Mouse (Mus musculus): ENCODE data around the gene Gm973. TPM values are rescaled to one million over a fixed set of nuclear protein-coding genes. Genes with fewer than 3 reads are reported as not detected.

The Gm973 gene
- polyA plus RNA-seq, 1 experiment: 72.5 TPM

DNA sequence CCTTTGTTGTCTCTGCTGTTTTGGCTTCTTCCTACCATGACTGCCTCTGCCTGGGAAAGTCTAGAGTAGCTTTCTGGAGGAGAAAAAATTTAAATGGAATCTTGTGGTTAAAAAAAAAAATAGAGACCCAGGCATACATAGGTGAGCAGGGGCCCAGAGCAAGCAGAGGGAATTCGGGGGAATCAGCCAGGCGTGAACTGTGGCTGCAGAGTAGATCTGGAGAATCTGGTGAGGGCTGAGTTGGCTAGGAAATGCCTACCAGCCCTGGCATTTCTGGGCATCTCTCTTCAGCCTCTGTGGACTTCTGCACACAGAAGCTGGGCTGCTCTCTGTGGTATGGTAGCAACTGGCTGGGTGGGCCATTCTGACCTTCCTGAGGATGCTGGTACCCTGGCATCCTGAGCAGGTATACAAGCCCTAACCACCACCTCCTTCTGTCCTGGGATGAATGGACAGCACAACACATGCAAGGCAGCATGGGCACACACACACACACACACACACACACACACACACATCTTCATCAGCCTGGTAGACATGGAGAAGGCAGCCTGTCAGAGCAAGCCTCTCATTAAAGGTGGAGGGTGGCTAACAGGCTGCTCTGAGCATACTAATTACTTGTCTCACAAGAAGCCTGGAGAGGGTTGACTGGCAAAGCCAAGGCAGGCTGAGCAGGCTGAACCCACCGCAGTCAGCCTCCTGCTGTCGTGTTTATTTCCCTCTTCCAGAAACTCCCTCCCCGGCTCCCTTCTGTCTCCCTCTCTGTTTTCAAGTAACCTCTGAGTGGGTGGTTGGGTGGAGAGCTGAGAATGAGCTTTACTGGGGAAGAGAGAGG lies 19.1 kb downstream of the Gm973 start:
- no peak for TF ChIP-seq CTCF (IDR thresholded peaks at IDR 0.05; ENCODE audit: control insufficient read depth, insufficient read depth, insufficient replicate concordance, low read depth, low read length)
- TF ChIP-seq POLR2A (IDR thresholded peaks at IDR 0.05; ENCODE audit: control insufficient read depth, low read depth, low read length): no peak
- H3K27ac ChIP-seq (ENCODE audit: control insufficient read depth, insufficient read depth, low read depth, low read length): no peak overlapping the region

DNA sequence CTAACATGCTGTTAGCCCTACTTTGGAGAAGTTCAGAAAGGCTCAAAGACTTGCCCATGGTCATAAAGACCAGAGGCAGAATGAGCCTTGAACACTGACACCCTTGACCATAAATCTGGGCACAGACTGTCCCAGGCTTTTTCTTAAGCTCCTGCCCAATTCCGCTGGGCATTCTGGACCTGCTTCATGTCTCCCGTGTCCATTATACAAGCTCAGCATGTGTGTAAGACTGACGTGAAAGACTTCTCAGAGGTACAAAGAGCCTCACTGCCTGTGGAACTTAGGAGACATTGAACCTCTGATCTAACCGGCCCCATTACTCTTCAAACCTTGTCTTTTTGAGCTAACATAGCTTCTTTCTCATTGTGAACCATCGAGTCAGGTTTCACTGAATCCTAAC lies 22.3 kb downstream of the Gm973 start:
- peaks cover 8% of the 10 kb centered on the region for H3K4me1 ChIP-seq (ENCODE audit: control insufficient read depth, insufficient read depth, low read length)
- no peak overlapping the region for H3K27ac ChIP-seq (ENCODE audit: control insufficient read depth, insufficient read depth, low read depth, low read length)
- H3K4me3 ChIP-seq (ENCODE audit: control insufficient read depth, low read depth, low read length): no peak overlapping the region
- H3K36me3 ChIP-seq (ENCODE audit: control insufficient read depth, insufficient read depth, low read length): no peaks in the 10 kb centered on the region
- H3K27me3 ChIP-seq (ENCODE audit: control insufficient read depth, insufficient read depth, low read length): no peaks in the 10 kb centered on the region
- no peak for TF ChIP-seq CTCF (IDR thresholded peaks at IDR 0.05; ENCODE audit: control insufficient read depth, insufficient read depth, insufficient replicate concordance, low read depth, low read length)
- no peak for TF ChIP-seq POLR2A (IDR thresholded peaks at IDR 0.05; ENCODE audit: control insufficient read depth, low read depth, low read length)

More for the DNA sequence above, 19.1 kb downstream of the Gm973 start:
- Histone ChIP-seq H3K27me3 (ENCODE audit: control insufficient read depth, insufficient read depth, low read length) (no peaks in the 10 kb centered on the region), H3K4me1 (ENCODE audit: control insufficient read depth, insufficient read depth, low read length) (no peaks in the 10 kb centered on the region; the same call in 1 of the 2 replicates), H3K4me3 (ENCODE audit: control insufficient read depth, low read depth, low read length) (no peak overlapping the region), H3K36me3 (ENCODE audit: control insufficient read depth, insufficient read depth, low read length) (no peaks in the 10 kb centered on the region)

DNA sequence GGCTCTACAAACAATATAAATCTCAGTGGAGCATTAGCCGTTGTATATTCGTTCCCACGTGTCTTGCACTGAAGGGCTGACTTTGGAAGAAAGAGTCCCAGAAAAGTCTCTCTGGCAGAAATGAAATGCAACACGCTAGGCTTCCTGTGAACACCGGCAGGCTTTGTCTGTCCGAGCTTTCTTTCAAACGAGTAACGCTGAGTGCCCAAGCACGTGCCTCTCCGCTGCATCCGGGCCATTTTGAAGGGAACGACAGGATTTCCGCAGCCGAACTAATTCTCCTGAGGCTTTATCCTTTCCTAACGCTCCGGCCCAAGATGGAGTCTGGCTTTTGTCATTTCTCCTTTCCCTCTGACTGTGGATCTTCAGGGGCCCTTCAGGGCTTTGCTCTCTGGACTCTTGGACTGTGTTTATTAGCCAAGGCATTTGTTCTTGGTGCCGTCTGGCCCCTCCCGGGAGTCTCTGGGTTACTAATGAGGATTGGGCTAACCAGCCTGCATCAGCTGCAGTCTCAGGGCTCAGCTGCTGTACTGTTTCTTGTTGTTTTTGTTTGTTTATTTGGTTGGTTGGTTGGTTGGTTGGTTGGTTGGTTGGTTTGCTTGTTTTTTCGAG lies 24.6 kb downstream of the Gm973 start:
- Histone ChIP-seq H3K36me3 (ENCODE audit: control insufficient read depth, insufficient read depth, low read length) (no peaks in the 10 kb centered on the region), H3K4me1 (ENCODE audit: control insufficient read depth, insufficient read depth, low read length) (peaks cover 8% of the 10 kb centered on the region), H3K4me3 (ENCODE audit: control insufficient read depth, low read depth, low read length) (peak overlapping the region; percentile 81), H3K27me3 (ENCODE audit: control insufficient read depth, insufficient read depth, low read length) (no peaks in the 10 kb centered on the region), H3K27ac (ENCODE audit: control insufficient read depth, insufficient read depth, low read depth, low read length) (peak overlapping the region; percentile 21; the same call in 1 of the 2 replicates)
- no peak for TF ChIP-seq POLR2A (IDR thresholded peaks at IDR 0.05; ENCODE audit: control insufficient read depth, low read depth, low read length)
- no peak for TF ChIP-seq CTCF (IDR thresholded peaks at IDR 0.05; ENCODE audit: control insufficient read depth, insufficient read depth, insufficient replicate concordance, low read depth, low read length)

DNA sequence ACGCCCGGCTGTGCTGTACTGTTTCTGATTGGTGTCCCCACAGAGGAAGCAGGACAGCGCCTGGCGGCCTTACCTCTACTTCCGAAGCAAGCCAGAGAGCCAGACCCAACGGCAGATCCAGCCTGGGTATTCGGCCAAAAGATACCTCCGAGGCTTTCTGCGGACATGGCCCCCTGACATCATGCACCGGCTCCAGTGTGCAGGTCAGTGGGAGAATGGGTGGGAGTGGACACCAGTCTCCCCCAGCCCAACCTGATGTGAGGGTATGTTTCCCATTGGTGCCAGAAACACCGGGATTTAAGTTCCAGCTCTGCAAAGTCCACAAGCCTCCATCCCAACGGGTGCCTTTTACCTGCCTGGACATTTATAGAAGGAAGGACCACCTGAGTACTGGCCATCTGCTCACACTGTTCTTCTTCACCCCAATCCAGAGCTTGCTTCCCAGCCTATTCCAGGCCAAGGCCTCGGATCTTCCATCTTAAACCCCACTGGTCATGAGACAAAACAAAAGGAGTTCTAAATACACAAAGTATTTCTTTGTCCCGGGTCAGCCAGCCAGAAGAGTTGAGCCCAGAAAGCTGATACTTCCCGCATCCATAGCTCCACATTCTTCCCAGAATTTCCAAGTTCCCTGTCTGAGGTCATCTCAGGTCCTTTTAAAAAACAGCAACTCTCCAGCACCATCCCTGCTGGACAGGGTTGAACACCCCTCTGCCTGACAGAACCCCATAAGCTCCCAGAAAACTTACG lies 25.4 kb downstream of the Gm973 start:
- Histone ChIP-seq H3K4me3 (ENCODE audit: control insufficient read depth, low read depth, low read length) (peak overlapping the region; percentile 81), H3K27ac (ENCODE audit: control insufficient read depth, insufficient read depth, low read depth, low read length) (no peak overlapping the region), H3K27me3 (ENCODE audit: control insufficient read depth, insufficient read depth, low read length) (no peaks in the 10 kb centered on the region), H3K36me3 (ENCODE audit: control insufficient read depth, insufficient read depth, low read length) (no peaks in the 10 kb centered on the region), H3K4me1 (ENCODE audit: control insufficient read depth, insufficient read depth, low read length) (peaks cover 8% of the 10 kb centered on the region)
- TF ChIP-seq POLR2A (IDR thresholded peaks at IDR 0.05; ENCODE audit: control insufficient read depth, low read depth, low read length): no peak
- no peak for TF ChIP-seq CTCF (IDR thresholded peaks at IDR 0.05; ENCODE audit: control insufficient read depth, insufficient read depth, insufficient replicate concordance, low read depth, low read length)

DNA sequence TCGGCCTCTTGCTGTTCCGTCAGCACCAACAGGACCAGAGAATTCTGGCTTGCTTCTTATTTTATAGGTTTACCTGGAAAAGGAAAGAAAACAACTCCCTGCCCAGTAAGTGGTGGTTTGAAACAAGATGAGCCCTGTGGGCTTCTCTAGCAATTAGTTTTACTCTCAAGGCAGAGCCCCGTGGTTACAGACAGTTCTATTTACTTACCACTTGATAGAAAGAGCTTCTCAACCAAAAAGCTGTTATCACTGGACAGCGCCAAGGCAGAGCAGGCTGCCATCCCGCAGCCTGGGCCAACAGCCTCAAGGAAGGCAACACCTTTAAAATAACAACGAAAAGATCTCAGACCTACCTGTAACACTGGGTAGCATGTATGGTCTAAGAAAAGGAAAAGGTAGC lies 26.2 kb downstream of the Gm973 start:
- H3K27me3 ChIP-seq (ENCODE audit: control insufficient read depth, insufficient read depth, low read length): no peaks in the 10 kb centered on the region
- no peak overlapping the region for H3K27ac ChIP-seq (ENCODE audit: control insufficient read depth, insufficient read depth, low read depth, low read length)
- no peak for TF ChIP-seq CTCF (IDR thresholded peaks at IDR 0.05; ENCODE audit: control insufficient read depth, insufficient read depth, insufficient replicate concordance, low read depth, low read length)
- TF ChIP-seq POLR2A (IDR thresholded peaks at IDR 0.05; ENCODE audit: control insufficient read depth, low read depth, low read length): no peak
- H3K4me3 ChIP-seq (ENCODE audit: control insufficient read depth, low read depth, low read length): no peak overlapping the region
- H3K36me3 ChIP-seq (ENCODE audit: control insufficient read depth, insufficient read depth, low read length): no peaks in the 10 kb centered on the region
- H3K4me1 ChIP-seq (ENCODE audit: control insufficient read depth, insufficient read depth, low read length): peaks cover 8% of the 10 kb centered on the region

DNA sequence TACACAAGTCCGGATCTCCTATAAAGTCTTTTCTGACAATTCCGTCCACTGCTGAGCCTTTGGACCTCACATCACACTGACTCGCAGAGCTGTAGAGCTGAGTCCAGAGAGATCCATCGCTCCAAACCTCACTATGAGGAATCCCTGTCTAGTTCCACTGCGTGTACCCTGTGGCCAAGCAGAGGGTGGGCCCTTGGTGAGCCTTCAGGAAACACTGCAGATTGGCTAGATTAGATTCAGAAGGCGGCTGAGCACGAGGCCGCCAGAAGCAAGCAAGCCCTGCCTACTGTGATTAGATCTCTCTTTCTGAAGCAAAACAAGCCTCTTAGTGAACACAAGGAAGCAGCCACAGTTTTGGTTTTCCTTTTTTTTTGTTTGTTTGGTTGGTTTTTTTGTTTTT lies 27.8 kb downstream of the Gm973 start:
- Histone ChIP-seq H3K36me3 (ENCODE audit: control insufficient read depth, insufficient read depth, low read length) (no peaks in the 10 kb centered on the region), H3K27ac (ENCODE audit: control insufficient read depth, insufficient read depth, low read depth, low read length) (no peak overlapping the region), H3K4me3 (ENCODE audit: control insufficient read depth, low read depth, low read length) (no peak overlapping the region), H3K4me1 (ENCODE audit: control insufficient read depth, insufficient read depth, low read length) (peaks cover 8% of the 10 kb centered on the region), H3K27me3 (ENCODE audit: control insufficient read depth, insufficient read depth, low read length) (no peaks in the 10 kb centered on the region)
- TF ChIP-seq POLR2A (IDR thresholded peaks at IDR 0.05; ENCODE audit: control insufficient read depth, low read depth, low read length) (no peak), CTCF (IDR thresholded peaks at IDR 0.05; ENCODE audit: control insufficient read depth, insufficient read depth, insufficient replicate concordance, low read depth, low read length) (no peak)

DNA sequence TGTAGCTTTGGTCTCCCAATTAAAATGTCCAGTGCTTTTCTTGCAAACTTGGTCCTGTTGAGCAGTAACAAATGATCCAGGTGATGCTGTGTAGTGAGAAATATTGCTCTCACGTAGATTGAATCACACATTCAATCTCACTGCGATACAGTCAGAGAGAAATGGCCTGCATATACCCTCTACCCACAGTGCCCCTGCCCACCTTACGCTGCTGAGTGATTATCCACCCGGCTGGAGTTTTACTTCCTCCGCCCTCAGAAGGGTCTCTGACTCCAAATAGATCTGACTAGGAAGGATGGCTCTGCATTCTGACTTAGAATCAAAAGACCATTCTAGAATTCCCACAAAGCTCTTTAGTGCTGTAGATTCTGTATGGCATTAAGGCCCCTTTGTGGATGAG lies 32.4 kb downstream of the Gm973 start:
- peak overlapping the region; percentile 87 for H3K4me3 ChIP-seq (ENCODE audit: control insufficient read depth, low read depth, low read length)
- no peak overlapping the region for H3K27ac ChIP-seq (ENCODE audit: control insufficient read depth, insufficient read depth, low read depth, low read length)
- no peaks in the 10 kb centered on the region for H3K36me3 ChIP-seq (ENCODE audit: control insufficient read depth, insufficient read depth, low read length)
- no peak for TF ChIP-seq POLR2A (IDR thresholded peaks at IDR 0.05; ENCODE audit: control insufficient read depth, low read depth, low read length)
- no peak for TF ChIP-seq CTCF (IDR thresholded peaks at IDR 0.05; ENCODE audit: control insufficient read depth, insufficient read depth, insufficient replicate concordance, low read depth, low read length)
- H3K27me3 ChIP-seq (ENCODE audit: control insufficient read depth, insufficient read depth, low read length): no peaks in the 10 kb centered on the region
- no peaks in the 10 kb centered on the region for H3K4me1 ChIP-seq (ENCODE audit: control insufficient read depth, insufficient read depth, low read length)
